Mouse (Mus musculus) olfactory bulb, adult 2 months (tissue): ENCODE measurements around the gene Cnrip1. TPM values are rescaled to one million over a fixed set of nuclear protein-coding genes. Genes with fewer than 3 reads are reported as not detected.

Source experiments
- H3K27ac ChIP-seq: fragments of 200-500 bp; 2 replicates; pipeline ENCODE4 v1.5.1; 2012; ENCODE audit warnings: low read depth, low read length; ENCODE audit not compliant: insufficient read depth
- H3K4me1 ChIP-seq: fragments of 200-500 bp; 2 replicates; pipeline ENCODE4 v1.6.1; 2012; ENCODE audit warnings: low read length; ENCODE audit not compliant: control insufficient read depth, insufficient read depth
- H3K4me3 ChIP-seq: fragments of 200-500 bp; 2 replicates; pipeline ENCODE4 v1.5.1; 2012; ENCODE audit warnings: mild to moderate bottlenecking, low read depth, low read length, moderate library complexity; ENCODE audit not compliant: insufficient read depth
- CTCF ChIP-seq: fragments of 200-500 bp; IDR thresholded peaks from 2 replicates; pipeline ENCODE4 v1.5.1; 2012; ENCODE audit warnings: low read depth, mild to moderate bottlenecking, low read length, moderate library complexity; ENCODE audit not compliant: insufficient read depth
- POLR2A ChIP-seq: fragments of 200-500 bp; IDR thresholded peaks from 2 replicates; pipeline ENCODE4 v1.6.1; 2012; ENCODE audit warnings: mild to moderate bottlenecking, low read depth, low read length, moderate library complexity; ENCODE audit not compliant: insufficient read depth
- WGBS: fragments of 180-500 bp; shearing (Covaris S2); methylation state at CpG from one replicate; pipeline ENCODE4 v1.1.7; 2018; 5-methylcytosine and 5-hydroxymethylcytosine counted together
- polyA plus RNA-seq: library from polyadenylated mRNA; stranded (reverse); fragments of >200 nt; gene quantifications from 2 replicates; pipeline ENCODE4 v1.2.4, GENCODE M21; 2012; ENCODE audit warnings: low replicate concordance; ENCODE audit not compliant: missing spikeins, insufficient read depth, insufficient read length

Gene Cnrip1
- polyA plus RNA-seq, 1 experiment, result not detected

GRCm38 (mm10) chr11:17086106-17086505 is 34.7 kb downstream of the Cnrip1 start:
- Histone ChIP-seq H3K4me1 (no peaks in the 10 kb centered on the region), H3K27ac (no peak overlapping the region), H3K4me3 (no peak overlapping the region)
- no peak for TF ChIP-seq CTCF
- WGBS, result 13% methylated on average over 5 of the region's 5 CpGs

- Histone ChIP-seq H3K4me3 (no peak overlapping the region), H3K27ac (no peak overlapping the region), H3K4me1 (no peaks in the 10 kb centered on the region)
- TF ChIP-seq POLR2A (no peak), CTCF (no peak)
- 68% methylated on average over 5 of the region's 5 CpGs for WGBS
Observed at GRCm38 (mm10) chr11:17106936-17107335, 55.5 kb downstream of the Cnrip1 start.

- no peak overlapping the region for H3K4me3 ChIP-seq
- TF ChIP-seq CTCF (no peak), POLR2A (no peak)
- no peak overlapping the region for H3K27ac ChIP-seq
- no peaks in the 10 kb centered on the region for H3K4me1 ChIP-seq
- WGBS, result 77% methylated on average over 6 of the region's 6 CpGs
Observed at GRCm38 (mm10) chr11:17107359-17107758, 56.0 kb downstream of the Cnrip1 start.

- H3K4me3 ChIP-seq, result no peak overlapping the region
- WGBS, result 88% methylated on average over 1 of the region's 1 CpGs
- H3K27ac ChIP-seq, result no peak overlapping the region
- TF ChIP-seq POLR2A (no peak), CTCF (no peak)
- no peaks in the 10 kb centered on the region for H3K4me1 ChIP-seq
Observed at GRCm38 (mm10) chr11:17112419-17113090, 61.2 kb downstream of the Cnrip1 start.

- Histone ChIP-seq H3K4me1 (no peaks in the 10 kb centered on the region), H3K4me3 (no peak overlapping the region), H3K27ac (no peak overlapping the region)
- 43% methylated on average over 2 of the region's 2 CpGs for WGBS
- no peak for TF ChIP-seq POLR2A
- no peak for TF ChIP-seq CTCF
Observed at GRCm38 (mm10) chr11:17126418-17126817, 75.0 kb downstream of the Cnrip1 start.

Other genes starting within 250 kb of the Cnrip1 start
- not detected in 2 replicates for gene Fbxo48, start 100.2 kb upstream of the Cnrip1 start, polyA plus RNA-seq
- gene Plek, start 795 bp downstream of the Cnrip1 start, polyA plus RNA-seq, result not detected in 2 replicates
- 107 TPM in 1 of 2 replicates, not detected in the other for gene Ppp3r1, start 107.7 kb downstream of the Cnrip1 start, polyA plus RNA-seq
- gene Wdr92, start 130.5 kb downstream of the Cnrip1 start, polyA plus RNA-seq, result not detected in 2 replicates
- not detected in 2 replicates for gene Pno1, start 160.0 kb downstream of the Cnrip1 start, polyA plus RNA-seq
- gene C1d, start 206.0 kb downstream of the Cnrip1 start, polyA plus RNA-seq, result not detected in 2 replicates